Mouse (Mus musculus) stomach, embryonic 15.5 days (tissue): ENCODE data around the gene Pbp2. TPM values are rescaled to one million over a fixed set of nuclear protein-coding genes. Genes with fewer than 3 reads are reported as not detected.
A peak's percentile ranks its signal among the peaks of the same experiment; 100 is the strongest.

Experiments
- ATAC-seq: fragments of 200-750 bp; cut with Nextera tagmentation; 2 replicates; pipeline ENCODE4 v1.8.0; 2017; ENCODE audit warnings: low read depth, moderate number of reproducible peaks, moderate TSS enrichment; ENCODE audit not compliant: insufficient read depth, low FRiP score
- H3K27ac ChIP-seq: fragments of 300-500 bp; sonication (generic); 2 replicates; pipeline ENCODE4 v1.5.1; 2015; ENCODE audit warnings: mild to moderate bottlenecking, inconsistent platforms
- H3K27me3 ChIP-seq: fragments of 300-500 bp; sonication (generic); replicated peaks from 2 replicates; pipeline ENCODE4 v1.6.1; 2015; ENCODE audit warnings: inconsistent platforms
- H3K36me3 ChIP-seq: fragments of 300-500 bp; sonication (generic); 2 replicates; pipeline ENCODE4 v1.6.1; 2015; ENCODE audit warnings: inconsistent platforms
- H3K4me1 ChIP-seq: fragments of 300-500 bp; sonication (generic); 2 replicates; pipeline ENCODE4 v1.6.1; 2015; ENCODE audit warnings: inconsistent platforms
- H3K4me2 ChIP-seq: fragments of 300-500 bp; sonication (generic); 2 replicates; pipeline ENCODE4 v1.6.1; 2015; ENCODE audit warnings: mild to moderate bottlenecking, inconsistent platforms
- H3K4me3 ChIP-seq: fragments of 300-500 bp; sonication (generic); replicated peaks from 2 replicates; pipeline ENCODE4 v1.5.1; 2015; ENCODE audit warnings: inconsistent platforms
- H3K9ac ChIP-seq: fragments of 300-500 bp; sonication (generic); 2 replicates; pipeline ENCODE4 v1.6.1; 2015; ENCODE audit warnings: inconsistent platforms
- H3K9me3 ChIP-seq: fragments of 300-500 bp; sonication (generic); 2 replicates; pipeline ENCODE4 v1.6.1; 2016; ENCODE audit warnings: inconsistent platforms
- WGBS: fragments of 180-500 bp; shearing (Covaris S2); methylation state at CpG from one replicate; pipeline ENCODE4 v1.1.7; 2015; 5-methylcytosine and 5-hydroxymethylcytosine counted together
- polyA plus RNA-seq: library from polyadenylated mRNA; unstranded; fragments of >200 nt; fragmentation: Nextera tagmentation; extraction: Ambion mirVana; gene quantifications from 2 replicates; pipeline ENCODE4 v1.2.1, GENCODE M21; 2015

Gene Pbp2
- polyA plus RNA-seq, 1 experiment from 2014 or later: 4.0 TPM

- peak; percentile 34; the same call in 1 of the 2 replicates for ATAC-seq
Observed at GRCm38 (mm10) chr6:135324686-135325300, 14.6 kb upstream of the Pbp2 start.

GRCm38 (mm10) chr6:135324111-135324510, 13.9 kb upstream of the Pbp2 start:
- Histone ChIP-seq H3K4me1 (0 out of 2 replicates have a peak, but pooled peaks cover 10% of the 10 kb centered on the region), H3K9me3 (no peaks in the 10 kb centered on the region), H3K4me2 (no peak overlapping the region), H3K9ac (no peak overlapping the region), H3K36me3 (no peaks in the 10 kb centered on the region), H3K4me3 (no peak overlapping the region), H3K27ac (peak overlapping the region; percentile 40; the same call in 1 of the 2 replicates), H3K27me3 (no peaks in the 10 kb centered on the region)
- ATAC-seq: no peak
- 64% methylated on average over 3 of the region's 3 CpGs for WGBS

More at GRCm38 (mm10) chr6:135324686-135325300, 14.6 kb upstream of the Pbp2 start:
- Histone ChIP-seq H3K27me3 (no peaks in the 10 kb centered on the region), H3K27ac (peak overlapping the region; percentile 40; the same call in 1 of the 2 replicates), H3K9me3 (no peaks in the 10 kb centered on the region), H3K4me1 (0 out of 2 replicates have a peak, but pooled peaks cover 10% of the 10 kb centered on the region), H3K36me3 (no peaks in the 10 kb centered on the region), H3K4me2 (no peak overlapping the region), H3K9ac (no peak overlapping the region), H3K4me3 (no peak overlapping the region)
- WGBS: 66% methylated on average over 9 of the region's 9 CpGs

GRCm38 (mm10) chr6:135323311-135323982, 13.2 kb upstream of the Pbp2 start:
- Histone ChIP-seq H3K9me3 (no peaks in the 10 kb centered on the region), H3K36me3 (no peaks in the 10 kb centered on the region), H3K4me2 (peak overlapping the region; percentile 41), H3K9ac (no peak overlapping the region), H3K27ac (peak overlapping the region; percentile 88), H3K4me1 (0 out of 2 replicates have a peak, but pooled peaks cover 10% of the 10 kb centered on the region), H3K27me3 (no peaks in the 10 kb centered on the region), H3K4me3 (no peak overlapping the region; the same call in 1 of the 2 replicates)
- ATAC-seq: peak; percentile 86
- 29% methylated on average over 16 of the region's 16 CpGs for WGBS

DNA sequence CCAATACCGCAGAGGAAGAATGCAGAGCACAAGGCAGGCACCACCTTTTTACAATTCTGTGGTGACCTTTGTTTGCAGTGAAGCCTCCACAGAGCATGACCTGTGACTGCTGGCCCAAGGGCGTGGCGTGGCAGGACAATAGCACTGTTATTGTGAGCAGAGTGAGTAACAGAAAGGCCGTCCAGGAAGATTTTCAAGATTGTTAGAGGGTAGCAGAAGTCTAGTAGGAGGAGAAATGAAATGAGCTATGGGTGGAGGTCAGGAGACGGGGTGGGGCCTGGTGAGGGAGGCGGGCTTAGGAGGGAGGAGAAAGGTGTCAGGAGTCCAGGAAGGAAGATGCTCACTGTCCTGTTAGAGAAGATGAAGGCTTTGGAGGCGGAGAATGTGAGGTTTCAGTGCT, 12.5 kb upstream of the Pbp2 start:
- 53% methylated on average over 7 of the region's 7 CpGs for WGBS
- H3K9me3 ChIP-seq: no peaks in the 10 kb centered on the region
- no peak overlapping the region; the same call in 1 of the 2 replicates for H3K4me3 ChIP-seq
- H3K27me3 ChIP-seq: no peaks in the 10 kb centered on the region
- H3K4me1 ChIP-seq: 0 out of 2 replicates have a peak, but pooled peaks cover 10% of the 10 kb centered on the region
- H3K36me3 ChIP-seq: no peaks in the 10 kb centered on the region
- no peak overlapping the region for H3K9ac ChIP-seq
- peak overlapping the region; percentile 88 for H3K27ac ChIP-seq
- ATAC-seq: peak; percentile 20; the same call in 1 of the 2 replicates
- H3K4me2 ChIP-seq: peak overlapping the region; percentile 41

DNA sequence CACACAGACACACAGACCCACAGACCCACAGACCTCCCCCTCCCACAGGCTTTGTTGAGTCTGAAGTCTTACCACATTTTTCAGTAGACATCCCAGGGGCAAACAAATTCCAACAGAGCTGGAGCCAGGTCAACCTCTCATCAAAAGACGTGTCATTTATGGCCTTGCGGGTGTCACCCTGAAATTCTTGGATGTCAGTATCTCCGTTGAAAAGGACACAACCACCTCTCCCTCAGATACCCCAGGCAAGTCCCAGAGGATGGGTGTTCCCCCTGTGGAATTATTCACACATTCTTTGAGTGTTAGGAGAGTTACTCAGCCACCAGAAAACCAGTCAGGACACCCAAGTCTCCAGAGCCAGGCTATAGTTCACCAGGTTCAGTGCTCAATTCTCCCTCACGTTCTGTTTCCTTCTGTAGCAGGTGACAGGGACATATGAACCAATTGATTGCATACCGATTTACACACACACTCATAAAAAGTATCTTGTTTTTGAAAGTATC, 9.3 kb upstream of the Pbp2 start:
- Histone ChIP-seq H3K4me2 (no peak overlapping the region), H3K27me3 (no peaks in the 10 kb centered on the region), H3K9ac (no peak overlapping the region), H3K27ac (no peak overlapping the region), H3K4me1 (0 out of 2 replicates have a peak, but pooled peaks cover 10% of the 10 kb centered on the region), H3K9me3 (no peaks in the 10 kb centered on the region), H3K4me3 (no peak overlapping the region), H3K36me3 (no peaks in the 10 kb centered on the region)
- whole genome bisulfite sequencing: 65% methylated on average over 5 of the region's 5 CpGs
- ATAC-seq: no peak

DNA sequence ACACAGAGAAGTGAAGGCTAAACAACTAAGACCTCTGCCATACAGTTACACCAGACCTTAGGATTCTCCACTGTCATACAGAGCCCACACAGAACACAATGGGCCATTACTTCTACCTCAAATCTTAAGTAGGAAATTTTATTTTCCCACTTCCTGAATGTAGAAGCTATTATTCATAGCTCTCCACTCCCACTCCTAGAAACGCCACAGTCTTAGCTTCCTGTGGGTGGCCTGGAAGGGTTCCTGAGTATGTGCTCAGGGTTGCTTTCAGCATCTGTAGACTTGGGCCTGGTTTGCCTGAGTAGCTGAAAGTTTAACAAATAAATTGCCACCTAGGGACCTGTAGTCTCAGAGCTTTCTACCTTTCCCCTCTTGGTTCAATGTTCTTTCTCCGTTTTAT, 5.9 kb upstream of the Pbp2 start:
- no peak overlapping the region for H3K4me2 ChIP-seq
- no peaks in the 10 kb centered on the region for H3K36me3 ChIP-seq
- H3K4me1 ChIP-seq: no peaks in the 10 kb centered on the region
- H3K4me3 ChIP-seq: no peak overlapping the region
- no peaks in the 10 kb centered on the region for H3K27me3 ChIP-seq
- ATAC-seq: no peak
- no peak overlapping the region for H3K9ac ChIP-seq
- WGBS: 59% methylated on average over 2 of the region's 2 CpGs
- no peaks in the 10 kb centered on the region for H3K9me3 ChIP-seq
- peak overlapping the region; percentile 35; the same call in 1 of the 2 replicates for H3K27ac ChIP-seq

DNA sequence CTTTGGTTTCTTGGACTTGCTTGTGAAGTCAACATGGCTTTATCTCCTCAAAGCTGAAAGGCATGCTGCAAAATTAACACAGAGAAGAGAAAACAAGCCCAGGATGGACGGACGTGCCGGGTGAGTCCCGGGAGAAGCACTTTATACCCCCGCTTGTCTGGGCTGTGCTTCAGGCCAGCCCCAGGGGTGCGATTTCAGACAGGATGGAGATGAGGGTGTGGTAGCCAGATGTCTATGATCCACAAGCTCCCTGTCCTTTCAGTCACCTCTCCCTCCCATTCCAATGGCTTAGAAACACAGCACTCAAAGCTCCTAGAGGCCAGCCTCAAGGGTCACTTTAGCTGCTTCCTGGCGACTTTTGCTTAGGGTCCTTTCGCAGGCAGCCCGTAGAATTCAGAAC, 3.8 kb upstream of the Pbp2 start:
- H3K4me3 ChIP-seq: no peak overlapping the region
- ATAC-seq: no peak
- 64% methylated on average over 9 of the region's 9 CpGs for WGBS

DNA sequence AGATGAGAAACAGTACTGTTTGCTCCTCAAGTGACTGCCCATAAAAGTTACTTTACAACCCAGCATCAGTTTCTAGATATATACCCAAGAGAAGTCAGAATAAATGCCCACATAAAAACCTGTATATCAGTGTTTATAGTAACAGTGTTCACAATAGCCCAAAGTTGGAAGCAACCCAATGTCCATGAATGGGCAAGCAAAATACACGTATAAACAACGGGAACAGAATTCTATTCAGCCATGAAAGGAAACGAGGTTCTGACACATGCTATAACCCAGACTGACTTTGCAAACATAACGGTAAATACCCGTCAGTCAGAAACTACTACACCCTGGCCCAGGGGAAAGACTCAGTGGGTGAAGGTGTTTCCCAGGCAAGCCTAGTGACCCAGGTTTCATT, 1.8 kb upstream of the Pbp2 start:
- Histone ChIP-seq H3K36me3 (no peaks in the 10 kb centered on the region), H3K4me2 (no peak overlapping the region), H3K4me1 (no peaks in the 10 kb centered on the region), H3K4me3 (no peak overlapping the region), H3K27ac (no peak overlapping the region), H3K9ac (no peak overlapping the region), H3K9me3 (no peaks in the 10 kb centered on the region), H3K27me3 (no peaks in the 10 kb centered on the region)
- WGBS: 71% methylated on average over 5 of the region's 5 CpGs
- ATAC-seq: no peak

More for the DNA sequence above, 3.8 kb upstream of the Pbp2 start:
- H3K27me3 ChIP-seq: no peaks in the 10 kb centered on the region
- H3K9me3 ChIP-seq: no peaks in the 10 kb centered on the region
- H3K27ac ChIP-seq: no peak overlapping the region
- no peak overlapping the region for H3K4me2 ChIP-seq
- H3K4me1 ChIP-seq: no peaks in the 10 kb centered on the region
- no peaks in the 10 kb centered on the region for H3K36me3 ChIP-seq
- H3K9ac ChIP-seq: no peak overlapping the region

DNA sequence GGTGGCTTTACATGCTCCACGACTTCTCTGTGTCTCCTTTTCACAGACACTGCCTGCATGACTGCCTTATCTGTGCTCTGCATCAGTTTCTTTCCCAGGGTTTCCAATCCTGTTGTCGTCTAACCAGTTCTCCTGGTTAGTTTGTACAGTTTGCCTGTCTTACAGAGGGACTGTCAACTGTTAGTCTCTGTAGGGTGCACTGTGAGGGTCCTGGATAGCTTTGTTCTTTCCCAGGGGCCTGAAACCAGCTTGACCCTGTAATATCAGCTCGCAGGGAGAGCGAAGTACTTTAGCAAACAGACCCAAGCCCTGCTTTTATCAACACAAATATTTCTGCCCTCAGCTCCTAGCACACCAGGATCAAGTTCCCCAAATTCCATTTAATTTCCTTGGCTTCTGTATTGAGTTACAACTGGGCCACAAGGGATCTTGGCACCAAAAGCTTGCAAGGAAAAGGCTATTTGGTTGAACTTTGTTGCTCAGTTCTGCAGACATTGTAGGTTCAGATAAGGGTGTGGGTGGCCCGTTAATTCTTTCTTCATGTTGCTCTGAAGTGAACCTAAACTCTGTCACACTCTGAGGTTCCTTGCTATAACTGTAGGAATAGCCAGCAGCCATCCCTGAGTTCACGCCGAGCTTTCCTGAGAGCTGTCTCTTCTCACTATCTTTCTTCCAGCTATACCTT, 5.5 kb downstream of the Pbp2 start:
- H3K4me3 ChIP-seq: no peak overlapping the region
- 0 out of 2 replicates have a peak, but pooled peaks cover 4% of the 10 kb centered on the region for H3K4me1 ChIP-seq
- H3K4me2 ChIP-seq: no peak overlapping the region
- H3K27ac ChIP-seq: peak overlapping the region; percentile 59; the same call in 1 of the 2 replicates
- no peaks in the 10 kb centered on the region for H3K36me3 ChIP-seq
- peak; percentile 73 for ATAC-seq
- 47% methylated on average over 7 of the region's 7 CpGs for WGBS
- H3K9ac ChIP-seq: no peak overlapping the region
- no peaks in the 10 kb centered on the region for H3K9me3 ChIP-seq
- no peaks in the 10 kb centered on the region for H3K27me3 ChIP-seq

GRCm38 (mm10) chr6:135302421-135303125, 7.6 kb downstream of the Pbp2 start:
- WGBS: 64% methylated on average over 10 of the region's 10 CpGs
- ATAC-seq: no peak

DNA sequence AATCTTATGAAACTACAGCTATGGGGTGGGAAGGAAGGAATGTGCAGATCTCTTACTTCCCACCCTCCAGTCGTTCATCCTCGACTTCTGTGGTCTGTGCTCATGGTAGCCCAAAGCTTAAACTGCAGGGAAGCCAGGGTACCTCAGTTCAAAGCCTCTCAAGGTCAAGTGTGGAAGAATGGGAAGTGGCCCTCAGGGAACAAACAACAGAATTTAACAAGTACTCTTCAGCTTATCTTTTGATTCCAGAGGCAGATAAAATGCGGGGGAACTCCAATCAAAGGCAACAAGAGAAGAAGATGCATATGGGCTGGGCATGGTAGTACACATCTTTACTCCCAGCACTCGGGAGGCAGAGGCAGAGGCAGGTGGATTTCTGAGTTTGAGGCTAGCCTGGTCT, 9.7 kb downstream of the Pbp2 start:
- WGBS: 72% methylated on average over 4 of the region's 4 CpGs
- ATAC-seq: no peak

More at GRCm38 (mm10) chr6:135302421-135303125, 7.6 kb downstream of the Pbp2 start:
- Histone ChIP-seq H3K27ac (no peak overlapping the region), H3K4me2 (no peak overlapping the region), H3K4me1 (0 out of 2 replicates have a peak, but pooled peaks cover 4% of the 10 kb centered on the region), H3K27me3 (no peaks in the 10 kb centered on the region), H3K9me3 (no peaks in the 10 kb centered on the region), H3K9ac (no peak overlapping the region), H3K36me3 (no peaks in the 10 kb centered on the region), H3K4me3 (no peak overlapping the region)

More for the DNA sequence above, 9.7 kb downstream of the Pbp2 start:
- Histone ChIP-seq H3K4me1 (0 out of 2 replicates have a peak, but pooled peaks cover 4% of the 10 kb centered on the region), H3K36me3 (no peaks in the 10 kb centered on the region), H3K9ac (no peak overlapping the region), H3K27ac (no peak overlapping the region), H3K9me3 (no peaks in the 10 kb centered on the region), H3K27me3 (no peaks in the 10 kb centered on the region), H3K4me3 (no peak overlapping the region), H3K4me2 (no peak overlapping the region)
